Mouse (Mus musculus) thymus, adult 2 months (tissue): ENCODE measurements around the gene Glrx5.

Experiments used
- CTCF ChIP-seq: fragments of 200-500 bp; IDR thresholded peaks from 2 replicates; pipeline ENCODE4 v1.5.1; 2012; ENCODE audit warnings: mild to moderate bottlenecking, control low read depth, low read length, moderate library complexity, borderline replicate concordance; ENCODE audit not compliant: control insufficient read depth, poor library complexity, insufficient read depth; ENCODE audit errors: extremely low read depth
- POLR2A ChIP-seq: fragments of 200-500 bp; IDR thresholded peaks from 2 replicates; pipeline ENCODE4 v1.6.1; 2012; ENCODE audit warnings: mild to moderate bottlenecking, low read length, control low read depth, moderate library complexity; ENCODE audit not compliant: control insufficient read depth, poor library complexity, insufficient read depth; ENCODE audit errors: extremely low read depth

GRCm38 (mm10) chr12:105054041-105054440 is 21.6 kb downstream of the Glrx5 start:
- TF ChIP-seq CTCF, result no peak
- no peak for TF ChIP-seq POLR2A
